Mouse (Mus musculus): ENCODE measurements at regions not wholly inside any gene's neighbourhood (a gene's known extent, or its start where the extent isn't known, plus 50 kb on each side); places are given as distances from the start of the nearest gene placed in this dataset.
"Not testable (repeated sequence)": the region's sequence is repeated elsewhere in the genome, so short reads cannot be mapped to it uniquely, and the experiment has no call there.

GRCm38 (mm10) chr16:21102033-21102432 is 51.8 kb downstream of the Teddm3 start:
- not testable (repeated sequence) for DNase-seq (ENCODE audit: low read depth)

- DNase-seq (ENCODE audit: low read depth), result not testable (repeated sequence)
Observed at GRCm38 (mm10) chr16:21100126-21100525, 53.7 kb downstream of the Teddm3 start.

- DNase-seq (ENCODE audit: low read depth), result no peak
Observed at GRCm38 (mm10) chr16:21074779-21075148, 79.0 kb downstream of the Teddm3 start.

- DNase-seq (ENCODE audit: low read depth), result peak; percentile 23
Observed at GRCm38 (mm10) chr16:21074082-21074778, 79.6 kb downstream of the Teddm3 start.

GRCm38 (mm10) chr16:21060211-21060610 is 93.6 kb downstream of the Teddm3 start:
- no peak for DNase-seq (ENCODE audit: low read depth)

GRCm38 (mm10) chr16:21054772-21055171 is 99.0 kb downstream of the Teddm3 start:
- DNase-seq (ENCODE audit: low read depth), result no peak

- DNase-seq (ENCODE audit: low read depth), result not testable (repeated sequence)
Observed at GRCm38 (mm10) chr16:21022087-21022486, 131.7 kb downstream of the Teddm3 start.

- no peak for DNase-seq (ENCODE audit: low read depth)
Observed at GRCm38 (mm10) chr16:21004871-21005270, 148.9 kb downstream of the Teddm3 start.

- DNase-seq (ENCODE audit: low read depth), result no peak
Observed at GRCm38 (mm10) chr16:21001126-21001525, 152.7 kb downstream of the Teddm3 start.

GRCm38 (mm10) chr16:20990524-20990923 is 163.3 kb downstream of the Teddm3 start:
- DNase-seq (ENCODE audit: low read depth), result no peak

GRCm38 (mm10) chr16:20975406-20975805 is 178.4 kb downstream of the Teddm3 start:
- no peak for DNase-seq (ENCODE audit: low read depth)

- no peak for DNase-seq (ENCODE audit: low read depth)
Observed at GRCm38 (mm10) chr16:20972442-20972841, 181.4 kb downstream of the Teddm3 start.

- no peak for DNase-seq (ENCODE audit: low read depth)
Observed at GRCm38 (mm10) chr16:20958905-20959304, 194.9 kb downstream of the Teddm3 start.

- no peak for DNase-seq (ENCODE audit: low read depth)
Observed at GRCm38 (mm10) chr16:20936722-20937121, 202.4 kb upstream of the Thpo start.

- not testable (repeated sequence) for DNase-seq (ENCODE audit: low read depth)
Observed at GRCm38 (mm10) chr16:20934846-20935245, 200.5 kb upstream of the Thpo start.

GRCm38 (mm10) chr16:20930003-20930402 is 195.7 kb upstream of the Thpo start:
- peak; percentile 43 for DNase-seq (ENCODE audit: low read depth)

GRCm38 (mm10) chr16:20925776-20926175 is 191.5 kb upstream of the Thpo start:
- not testable (repeated sequence) for DNase-seq (ENCODE audit: low read depth)

GRCm38 (mm10) chr16:20910864-20911263 is 176.6 kb upstream of the Thpo start:
- peak; percentile 22 for DNase-seq (ENCODE audit: low read depth)

GRCm38 (mm10) chr16:20908467-20909351 is 174.4 kb upstream of the Thpo start:
- DNase-seq (ENCODE audit: low read depth), result peak; percentile 38

GRCm38 (mm10) chr16:20895734-20896133 is 161.4 kb upstream of the Thpo start:
- peak; percentile 14 for DNase-seq (ENCODE audit: low read depth)

- no peak for DNase-seq (ENCODE audit: low read depth)
Observed at GRCm38 (mm10) chr16:20871726-20872125, 137.4 kb upstream of the Thpo start.

- DNase-seq (ENCODE audit: low read depth), result no peak
Observed at GRCm38 (mm10) chr16:20866771-20867170, 132.5 kb upstream of the Thpo start.

GRCm38 (mm10) chr16:20861256-20861655 is 126.9 kb upstream of the Thpo start:
- no peak for DNase-seq (ENCODE audit: low read depth)
